Mouse (Mus musculus): ENCODE measurements around the gene Ddah2. TPM values are rescaled to one million over a fixed set of nuclear protein-coding genes. Genes with fewer than 3 reads are reported as not detected.

The Ddah2 gene
- polyA plus RNA-seq (2015; fragmentation: Nextera tagmentation; extraction: Ambion mirVana): 15.8 and 17.2 TPM in 2 replicates

- Histone ChIP-seq H3K36me3 (replicated peaks; ENCODE audit: insufficient read depth, low read length) (peaks cover 43% of the 10 kb centered on the region), H3K27ac (ENCODE audit: low read depth) (peak within 1 kb of the TSS; percentile 77), H3K4me2 (ENCODE audit: low read depth, low read length) (peak within 1 kb of the TSS; percentile 96), H3K4me3 (ENCODE audit: low read depth, low read length) (peak within 1 kb of the TSS; percentile 59), H3K9me3 (ENCODE audit: low read length) (no peaks in the 10 kb centered on the region), H3K4me1 (ENCODE audit: insufficient read depth) (peaks cover 19% of the 10 kb centered on the region), H3K27me3 (ENCODE audit: insufficient read depth, low read length) (peaks cover 11% of the 10 kb centered on the region), H3K9ac (replicated peaks) (peak within 1 kb of the TSS; percentile 64)
- ATAC-seq: peak; percentile 80
- peak; percentile 91 for TF ChIP-seq CTCF (IDR thresholded peaks at IDR 0.05; ENCODE audit: low read depth)
- no peak for TF ChIP-seq EP300 (IDR thresholded peaks at IDR 0.05; ENCODE audit: low read depth)
- DNase-seq: peak; percentile 89
- WGBS (ENCODE audit: insufficient replicate concordance): 1% methylated on average over 57 of the region's 57 CpGs
These were observed at the start of gene Ddah2 for GRCm38 (mm10) chr17:35058911-35059892. TSS of gene Ddah2 (plus strand) at chr17:35059035.

GRCm38 (mm10) chr17:35009586-35009985 lies 49.2 kb upstream of the Ddah2 start:
- Histone ChIP-seq H3K4me2 (ENCODE audit: low read depth, low read length) (no peak overlapping the region), H3K36me3 (replicated peaks; ENCODE audit: insufficient read depth, low read length) (peaks cover 90% of the 10 kb centered on the region), H3K4me3 (ENCODE audit: low read depth, low read length) (no peak overlapping the region), H3K27me3 (ENCODE audit: insufficient read depth, low read length) (no peaks in the 10 kb centered on the region), H3K9ac (replicated peaks) (no peak overlapping the region), H3K9me3 (ENCODE audit: low read length) (no peaks in the 10 kb centered on the region), H3K27ac (ENCODE audit: low read depth) (no peak overlapping the region), H3K4me1 (ENCODE audit: insufficient read depth) (no peaks in the 10 kb centered on the region)
- DNase-seq (no peak), ATAC-seq (no peak)
- TF ChIP-seq EP300 (IDR thresholded peaks at IDR 0.05; ENCODE audit: low read depth) (no peak), CTCF (IDR thresholded peaks at IDR 0.05; ENCODE audit: low read depth) (no peak)
- 87% methylated on average over 7 of the region's 7 CpGs for WGBS (ENCODE audit: insufficient replicate concordance)

- no peaks in the 10 kb centered on the region for H3K27me3 ChIP-seq (ENCODE audit: insufficient read depth, low read length)
- no peak overlapping the region for H3K4me2 ChIP-seq (ENCODE audit: low read depth, low read length)
- H3K4me1 ChIP-seq (ENCODE audit: insufficient read depth): no peaks in the 10 kb centered on the region
- no peak overlapping the region for H3K27ac ChIP-seq (ENCODE audit: low read depth)
- TF ChIP-seq EP300 (IDR thresholded peaks at IDR 0.05; ENCODE audit: low read depth) (no peak), CTCF (IDR thresholded peaks at IDR 0.05; ENCODE audit: low read depth) (no peak)
- ATAC-seq (no peak), DNase-seq (no peak)
- 88% methylated on average over 8 of the region's 8 CpGs for WGBS (ENCODE audit: insufficient replicate concordance)
- peaks cover 93% of the 10 kb centered on the region for H3K36me3 ChIP-seq (replicated peaks; ENCODE audit: insufficient read depth, low read length)
- no peak overlapping the region for H3K4me3 ChIP-seq (ENCODE audit: low read depth, low read length)
- H3K9ac ChIP-seq (replicated peaks): no peak overlapping the region
- no peaks in the 10 kb centered on the region for H3K9me3 ChIP-seq (ENCODE audit: low read length)
These were observed 47.4 kb upstream of the Ddah2 start for GRCm38 (mm10) chr17:35011440-35011839.

- Histone ChIP-seq H3K4me2 (ENCODE audit: low read depth, low read length) (no peak overlapping the region), H3K36me3 (replicated peaks; ENCODE audit: insufficient read depth, low read length) (peaks cover 86% of the 10 kb centered on the region), H3K4me1 (ENCODE audit: insufficient read depth) (no peaks in the 10 kb centered on the region), H3K4me3 (ENCODE audit: low read depth, low read length) (no peak overlapping the region), H3K9ac (replicated peaks) (no peak overlapping the region), H3K9me3 (ENCODE audit: low read length) (no peaks in the 10 kb centered on the region), H3K27me3 (ENCODE audit: insufficient read depth, low read length) (no peaks in the 10 kb centered on the region), H3K27ac (ENCODE audit: low read depth) (no peak overlapping the region)
- TF ChIP-seq EP300 (IDR thresholded peaks at IDR 0.05; ENCODE audit: low read depth): no peak
- no peak for TF ChIP-seq CTCF (IDR thresholded peaks at IDR 0.05; ENCODE audit: low read depth)
- DNase-seq (peak; percentile 13), ATAC-seq (no peak)
- 86% methylated on average over 13 of the region's 13 CpGs for whole genome bisulfite sequencing (ENCODE audit: insufficient replicate concordance)
These were observed 46.4 kb upstream of the Ddah2 start for GRCm38 (mm10) chr17:35012430-35012829.

- no peak for TF ChIP-seq EP300 (IDR thresholded peaks at IDR 0.05; ENCODE audit: low read depth)
- TF ChIP-seq CTCF (IDR thresholded peaks at IDR 0.05; ENCODE audit: low read depth): no peak
- Histone ChIP-seq H3K9ac (replicated peaks) (no peak overlapping the region), H3K4me3 (ENCODE audit: low read depth, low read length) (no peak overlapping the region), H3K9me3 (ENCODE audit: low read length) (no peaks in the 10 kb centered on the region), H3K36me3 (replicated peaks; ENCODE audit: insufficient read depth, low read length) (peaks cover 79% of the 10 kb centered on the region), H3K27ac (ENCODE audit: low read depth) (no peak overlapping the region), H3K4me2 (ENCODE audit: low read depth, low read length) (no peak overlapping the region), H3K4me1 (ENCODE audit: insufficient read depth) (no peaks in the 10 kb centered on the region), H3K27me3 (ENCODE audit: insufficient read depth, low read length) (no peaks in the 10 kb centered on the region)
- DNase-seq (peak; percentile 21), ATAC-seq (no peak)
- 78% methylated on average over 6 of the region's 6 CpGs for WGBS (ENCODE audit: insufficient replicate concordance)
These were observed 45.6 kb upstream of the Ddah2 start for GRCm38 (mm10) chr17:35013221-35013620.

- DNase-seq: peak; percentile 16
- WGBS (ENCODE audit: insufficient replicate concordance): 91% methylated on average over 16 of the region's 16 CpGs
- no peak for TF ChIP-seq EP300 (IDR thresholded peaks at IDR 0.05; ENCODE audit: low read depth)
- no peak for TF ChIP-seq CTCF (IDR thresholded peaks at IDR 0.05; ENCODE audit: low read depth)
- H3K4me2 ChIP-seq (ENCODE audit: low read depth, low read length): no peak overlapping the region
- H3K36me3 ChIP-seq (replicated peaks; ENCODE audit: insufficient read depth, low read length): peaks cover 63% of the 10 kb centered on the region
- no peaks in the 10 kb centered on the region for H3K9me3 ChIP-seq (ENCODE audit: low read length)
- H3K27ac ChIP-seq (ENCODE audit: low read depth): no peak overlapping the region
- no peak overlapping the region for H3K4me3 ChIP-seq (ENCODE audit: low read depth, low read length)
- H3K27me3 ChIP-seq (ENCODE audit: insufficient read depth, low read length): no peaks in the 10 kb centered on the region
- no peak overlapping the region for H3K9ac ChIP-seq (replicated peaks)
- H3K4me1 ChIP-seq (ENCODE audit: insufficient read depth): no peaks in the 10 kb centered on the region
- ATAC-seq: no peak
These were observed 43.5 kb upstream of the Ddah2 start for GRCm38 (mm10) chr17:35015296-35015695.

Measured in liver, postnatal 0 days (tissue).